Mouse (Mus musculus) midbrain, embryonic 11.5 days (tissue): ENCODE results near the gene Antxr1. TPM values are rescaled to one million over a fixed set of nuclear protein-coding genes. Genes with fewer than 3 reads are reported as not detected.

Experiments used
- ATAC-seq: fragments of 200-750 bp; cut with Nextera tagmentation; 2 replicates; pipeline ENCODE4 v1.8.0; 2017; ENCODE audit warnings: moderate TSS enrichment, moderate library complexity; ENCODE audit not compliant: low FRiP score
- DNase-seq: peaks from one replicate; pipeline ENCODE4 v3.0.0; 2015; ENCODE audit warnings: low spot score; ENCODE audit errors: missing footprints
- H3K27ac ChIP-seq: fragments of 300-500 bp; sonication (generic); 2 replicates; pipeline ENCODE4 v1.5.1; 2014; ENCODE audit warnings: low read depth, low read length
- H3K27me3 ChIP-seq: fragments of 300-500 bp; sonication (generic); 2 replicates; pipeline ENCODE4 v1.6.1; 2014; ENCODE audit warnings: mild to moderate bottlenecking, low read length, moderate library complexity, mixed read lengths; ENCODE audit not compliant: control insufficient read depth, insufficient read depth
- H3K36me3 ChIP-seq: fragments of 300-500 bp; sonication (generic); 2 replicates; pipeline ENCODE4 v1.6.1; 2014; ENCODE audit warnings: mild to moderate bottlenecking, low read length, moderate library complexity, mixed read lengths; ENCODE audit not compliant: control insufficient read depth, insufficient read depth
- H3K4me1 ChIP-seq: fragments of 300-500 bp; sonication (generic); 2 replicates; pipeline ENCODE4 v1.6.1; 2014; ENCODE audit warnings: low read length; ENCODE audit not compliant: control insufficient read depth, insufficient read depth
- H3K4me2 ChIP-seq: fragments of 300-500 bp; sonication (generic); 2 replicates; pipeline ENCODE4 v1.6.1; 2014; ENCODE audit warnings: mild to moderate bottlenecking, moderate library complexity
- H3K4me3 ChIP-seq: fragments of 300-500 bp; sonication (generic); 2 replicates; pipeline ENCODE4 v1.5.1; 2014; ENCODE audit warnings: low read depth, low read length
- H3K9ac ChIP-seq: fragments of 300-500 bp; sonication (generic); 2 replicates; pipeline ENCODE4 v1.6.1; 2014; ENCODE audit warnings: low read length
- H3K9me3 ChIP-seq: fragments of 300-500 bp; sonication (generic); 2 replicates; pipeline ENCODE4 v1.6.1; 2016; ENCODE audit warnings: low read length; ENCODE audit not compliant: control insufficient read depth
- WGBS: fragments of 180-500 bp; shearing (Covaris S2); extraction: QIAGEN DNeasy Blood & Tissue Kit; methylation state at CpG from one replicate; pipeline ENCODE4 v1.1.7; 2014; 5-methylcytosine and 5-hydroxymethylcytosine counted together
- polyA plus RNA-seq: library from polyadenylated mRNA; unstranded; fragments of >200 nt; fragmentation: Nextera tagmentation; extraction: Ambion mirVana; gene quantifications from 2 replicates; pipeline ENCODE4 v1.2.1, GENCODE M21; 2014

The Antxr1 gene
- polyA plus RNA-seq, 1 experiment from 2014 or later: 4.9 TPM

DNA sequence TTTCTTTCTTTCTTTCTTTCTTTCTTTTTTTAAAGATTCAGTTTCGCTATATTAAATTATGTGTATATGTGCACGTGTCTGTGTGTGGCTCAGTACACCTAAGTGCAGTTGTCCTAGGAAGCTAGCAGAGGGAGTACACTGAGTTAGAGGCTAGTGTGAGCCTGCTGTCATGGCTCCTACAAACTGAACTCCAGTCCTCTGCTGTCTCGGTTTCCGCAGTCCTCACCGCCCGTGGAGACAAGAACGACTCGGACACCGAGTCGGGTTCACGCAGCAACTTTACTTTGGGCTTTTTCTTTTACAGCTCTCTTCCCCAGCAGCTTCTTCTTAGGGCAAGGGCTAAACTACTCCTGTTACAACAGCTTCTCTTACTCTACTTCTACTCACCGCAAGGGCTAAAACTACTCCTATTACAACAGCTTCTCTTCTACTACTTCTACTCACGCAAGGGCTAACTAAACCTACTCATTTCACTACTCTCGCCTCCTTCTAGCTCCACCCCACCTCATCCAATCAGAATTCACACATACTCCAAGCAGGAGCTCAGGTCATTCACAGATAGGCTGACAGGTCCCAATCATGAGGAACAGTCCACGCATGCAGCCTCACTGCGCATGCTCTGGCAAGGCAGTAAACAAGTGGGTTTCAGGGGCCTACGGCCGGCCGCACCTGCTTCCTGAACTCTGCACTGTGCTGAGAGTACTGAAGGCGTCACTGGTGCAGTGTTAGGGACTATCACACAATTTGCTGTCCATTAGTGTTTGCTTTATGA lies 216.4 kb downstream of the Antxr1 start:
- H3K27me3 ChIP-seq: no peaks in the 10 kb centered on the region
- no peak overlapping the region for H3K27ac ChIP-seq
- no peaks in the 10 kb centered on the region for H3K4me1 ChIP-seq
- no peaks in the 10 kb centered on the region for H3K9me3 ChIP-seq
- H3K4me2 ChIP-seq: no peak overlapping the region
- H3K9ac ChIP-seq: no peak overlapping the region
- ATAC-seq: no peak
- no peak overlapping the region for H3K4me3 ChIP-seq
- no peaks in the 10 kb centered on the region for H3K36me3 ChIP-seq
- DNase-seq: peak; percentile 33
- WGBS: 92% methylated on average over 20 of the region's 20 CpGs

GRCm38 (mm10) chr6:87116596-87116995 lies 219.0 kb downstream of the Antxr1 start:
- DNase-seq (peak; percentile 69), ATAC-seq (no peak)
- Histone ChIP-seq H3K4me2 (no peak overlapping the region), H3K36me3 (no peaks in the 10 kb centered on the region), H3K4me3 (no peak overlapping the region), H3K27me3 (no peaks in the 10 kb centered on the region), H3K4me1 (no peaks in the 10 kb centered on the region), H3K9me3 (no peaks in the 10 kb centered on the region), H3K9ac (no peak overlapping the region), H3K27ac (no peak overlapping the region)
- 88% methylated on average over 7 of the region's 7 CpGs for WGBS

GRCm38 (mm10) chr6:87115981-87116380 lies 219.6 kb downstream of the Antxr1 start:
- ATAC-seq (no peak), DNase-seq (peak; percentile 57)
- H3K4me3 ChIP-seq: no peak overlapping the region
- no peaks in the 10 kb centered on the region for H3K4me1 ChIP-seq
- H3K36me3 ChIP-seq: no peaks in the 10 kb centered on the region
- no peak overlapping the region for H3K4me2 ChIP-seq
- no peaks in the 10 kb centered on the region for H3K9me3 ChIP-seq
- no peaks in the 10 kb centered on the region for H3K27me3 ChIP-seq
- no peak overlapping the region for H3K9ac ChIP-seq
- 83% methylated on average over 2 of the region's 2 CpGs for WGBS
- no peak overlapping the region for H3K27ac ChIP-seq

GRCm38 (mm10) chr6:87112125-87112524 lies 223.5 kb downstream of the Antxr1 start:
- Histone ChIP-seq H3K27ac (no peak overlapping the region), H3K36me3 (no peaks in the 10 kb centered on the region), H3K4me3 (no peak overlapping the region), H3K27me3 (no peaks in the 10 kb centered on the region), H3K4me2 (no peak overlapping the region), H3K4me1 (no peaks in the 10 kb centered on the region), H3K9ac (no peak overlapping the region), H3K9me3 (no peaks in the 10 kb centered on the region)
- ATAC-seq: no peak
- 85% methylated on average over 6 of the region's 6 CpGs for WGBS
- DNase-seq: peak; percentile 57

DNA sequence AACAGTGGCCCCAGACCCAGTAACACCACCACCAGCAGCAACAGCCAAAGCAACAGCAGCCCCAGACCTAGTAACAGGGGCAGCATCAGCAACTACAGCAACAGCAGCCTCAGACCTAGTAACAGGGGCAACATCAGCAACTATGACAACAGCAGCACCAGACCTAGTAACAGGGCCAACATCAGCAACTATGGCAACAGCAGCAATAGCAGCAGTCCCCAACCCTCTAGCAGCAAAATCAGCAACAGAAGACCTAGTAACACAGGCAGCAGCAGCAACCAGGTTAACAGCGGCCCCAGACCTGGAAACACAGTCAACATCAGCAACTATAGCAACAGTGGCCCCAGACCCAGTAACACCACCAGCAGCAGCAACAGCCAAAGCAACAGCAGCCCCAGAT lies 224.1 kb downstream of the Antxr1 start:
- WGBS: 83% methylated on average over 1 of the region's 1 CpGs
- ATAC-seq (no peak), DNase-seq (peak; percentile 60)
- Histone ChIP-seq H3K4me3 (no peak overlapping the region), H3K27me3 (no peaks in the 10 kb centered on the region), H3K4me1 (no peaks in the 10 kb centered on the region), H3K4me2 (no peak overlapping the region), H3K36me3 (no peaks in the 10 kb centered on the region), H3K9ac (no peak overlapping the region), H3K27ac (no peak overlapping the region), H3K9me3 (no peaks in the 10 kb centered on the region)

DNA sequence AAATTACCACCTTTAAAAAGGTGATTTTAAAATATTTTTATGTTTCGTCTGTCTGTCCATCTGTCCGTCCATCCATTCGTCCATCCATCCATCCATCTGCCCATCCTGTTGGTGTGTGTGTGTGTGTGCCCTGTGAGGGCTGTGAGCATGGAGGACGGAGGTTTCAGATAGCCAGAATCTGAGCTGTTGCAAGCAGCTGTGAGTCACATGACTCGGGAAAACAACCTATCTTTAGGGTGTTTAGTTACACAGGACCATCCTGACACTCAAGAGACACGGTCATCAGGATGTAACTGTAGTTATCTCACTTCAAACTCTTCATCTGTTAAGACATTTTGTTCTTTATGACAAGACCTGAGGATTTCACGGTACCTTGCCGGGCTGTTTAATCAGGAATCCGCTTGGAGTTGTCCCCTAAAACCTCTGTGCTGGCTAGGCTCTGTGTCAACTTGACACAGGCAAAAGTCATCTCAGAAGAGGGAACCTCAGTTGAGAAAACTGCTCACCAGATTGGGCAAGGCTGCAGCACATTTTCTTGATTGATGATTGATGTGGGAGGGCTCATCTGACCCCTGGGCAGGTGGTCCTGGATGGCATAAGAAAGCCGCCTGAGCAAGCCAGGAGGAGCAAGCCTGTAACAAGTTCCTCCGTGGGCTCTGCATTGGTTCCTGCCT lies 231.4 kb downstream of the Antxr1 start, which contains the start of gene D6Ertd527e:
D6Ertd527e (plus strand) TSS at position 624 of the 674 bp plus-strand sequence.
- 86% methylated on average over 11 of the region's 11 CpGs for WGBS
- H3K36me3 ChIP-seq: no peaks in the 10 kb centered on the region
- H3K27ac ChIP-seq: no peak within 1 kb of the TSS

GRCm38 (mm10) chr6:87103314-87103713 lies 232.3 kb downstream of the Antxr1 start:
- H3K4me1 ChIP-seq: peaks cover 12% of the 10 kb centered on the region
- H3K27me3 ChIP-seq: no peaks in the 10 kb centered on the region
- H3K4me2 ChIP-seq: no peak overlapping the region
- no peak for ATAC-seq
- H3K27ac ChIP-seq: no peak overlapping the region
- no peak overlapping the region for H3K9ac ChIP-seq
- no peaks in the 10 kb centered on the region for H3K36me3 ChIP-seq
- peak; percentile 19 for DNase-seq
- H3K4me3 ChIP-seq: no peak overlapping the region
- no peaks in the 10 kb centered on the region for H3K9me3 ChIP-seq
- 93% methylated on average over 1 of the region's 1 CpGs for WGBS

More for the DNA sequence above, 231.4 kb downstream of the Antxr1 start, which contains the start of gene D6Ertd527e:
- DNase-seq (peak; percentile 44), ATAC-seq (no peak)
- Histone ChIP-seq H3K27me3 (no peaks in the 10 kb centered on the region), H3K9ac (no peak within 1 kb of the TSS), H3K4me1 (peaks cover 7% of the 10 kb centered on the region), H3K4me2 (no peak within 1 kb of the TSS), H3K4me3 (no peak within 1 kb of the TSS), H3K9me3 (no peaks in the 10 kb centered on the region)

DNA sequence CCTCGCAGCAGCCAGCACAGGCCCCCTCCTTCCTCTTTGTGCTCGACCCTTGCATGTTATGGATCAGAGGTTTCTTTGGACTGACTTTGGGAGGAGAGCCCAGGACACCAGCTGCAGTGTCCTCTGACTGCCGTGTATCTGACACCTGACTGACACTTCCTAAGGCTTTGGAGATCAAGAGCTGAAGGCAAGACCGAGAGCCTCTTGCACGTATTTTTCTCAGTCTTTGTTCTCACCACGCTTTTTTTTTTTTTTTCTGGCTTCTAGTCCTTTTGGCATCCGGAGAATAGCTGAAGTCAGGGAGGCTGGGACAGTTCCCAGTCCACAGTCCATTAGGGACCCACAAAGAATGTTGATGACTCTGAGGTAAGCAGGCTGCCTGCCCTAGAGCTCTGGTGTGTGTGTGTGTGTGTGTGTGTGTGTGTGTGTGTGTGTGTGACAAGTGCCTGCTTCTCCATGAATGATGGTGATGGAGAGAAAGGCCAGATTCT lies 233.2 kb downstream of the Antxr1 start:
- H3K9ac ChIP-seq: no peak overlapping the region
- peaks cover 12% of the 10 kb centered on the region for H3K4me1 ChIP-seq
- H3K4me3 ChIP-seq: no peak overlapping the region
- no peak overlapping the region for H3K27ac ChIP-seq
- H3K4me2 ChIP-seq: no peak overlapping the region
- no peaks in the 10 kb centered on the region for H3K9me3 ChIP-seq
- no peaks in the 10 kb centered on the region for H3K36me3 ChIP-seq
- ATAC-seq (no peak), DNase-seq (peak; percentile 82)
- no peaks in the 10 kb centered on the region for H3K27me3 ChIP-seq
- 34% methylated on average over 7 of the region's 7 CpGs for WGBS

DNA sequence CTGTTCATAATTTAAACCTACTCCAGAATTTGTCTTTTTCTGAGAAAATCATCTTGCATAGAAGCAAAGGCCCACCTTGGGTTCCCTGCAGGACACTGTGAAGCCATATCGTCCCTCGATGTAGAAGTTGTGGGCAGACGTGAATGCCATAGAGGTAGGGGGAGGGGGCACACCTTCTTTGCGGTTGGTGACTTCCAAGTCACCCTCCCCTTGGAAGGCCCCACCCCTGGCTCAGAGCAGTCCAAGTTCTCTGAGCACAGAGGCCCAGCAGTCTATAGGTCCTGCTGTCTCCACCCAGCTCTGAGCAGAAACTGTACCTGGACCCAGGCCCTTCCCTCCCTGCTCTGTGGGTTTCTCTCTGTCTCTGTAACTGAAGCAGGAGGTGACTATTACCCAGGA lies 233.7 kb downstream of the Antxr1 start:
- H3K4me2 ChIP-seq: no peak overlapping the region
- H3K27ac ChIP-seq: no peak overlapping the region
- no peaks in the 10 kb centered on the region for H3K27me3 ChIP-seq
- no peaks in the 10 kb centered on the region for H3K9me3 ChIP-seq
- no peak overlapping the region for H3K9ac ChIP-seq
- no peak for DNase-seq
- H3K4me1 ChIP-seq: peaks cover 12% of the 10 kb centered on the region
- H3K4me3 ChIP-seq: no peak overlapping the region
- no peaks in the 10 kb centered on the region for H3K36me3 ChIP-seq
- no peak for ATAC-seq
- WGBS: 36% methylated on average over 4 of the region's 4 CpGs
